Mouse (Mus musculus) testis, postnatal 14 days (tissue): ENCODE results near the gene Glis2.
A peak's percentile ranks its signal among the peaks of the same experiment; 100 is the strongest.

ENCODE experiments used
- DNase-seq: peaks from one replicate; pipeline ENCODE4 v3.0.0; 2021; ENCODE audit warnings: low spot score

Glis2 gene

GRCm38 (mm10) chr16:4659326-4659725 lies 64.8 kb downstream of the Glis2 start:
- DNase-seq: no peak

DNA sequence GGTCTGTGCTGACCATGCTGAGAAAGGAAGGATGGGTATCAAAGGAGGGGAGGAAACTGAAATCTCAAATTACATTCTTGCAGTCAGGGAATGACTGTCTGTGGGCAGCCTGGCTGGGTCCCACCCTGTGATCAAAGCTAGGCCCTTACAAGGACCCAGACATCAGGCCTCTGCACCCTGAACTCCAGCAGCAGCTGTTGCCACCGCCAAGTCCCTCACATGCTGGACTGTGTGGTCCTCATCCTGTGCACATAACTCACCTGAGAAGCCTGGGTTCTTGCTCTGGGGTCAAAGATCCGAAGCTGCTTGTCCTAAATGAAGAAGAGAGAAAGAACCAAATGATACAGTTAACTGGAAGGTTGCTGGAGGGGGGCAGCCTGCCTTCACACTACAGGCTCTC lies 67.1 kb downstream of the Glis2 start:
- no peak for DNase-seq

DNA sequence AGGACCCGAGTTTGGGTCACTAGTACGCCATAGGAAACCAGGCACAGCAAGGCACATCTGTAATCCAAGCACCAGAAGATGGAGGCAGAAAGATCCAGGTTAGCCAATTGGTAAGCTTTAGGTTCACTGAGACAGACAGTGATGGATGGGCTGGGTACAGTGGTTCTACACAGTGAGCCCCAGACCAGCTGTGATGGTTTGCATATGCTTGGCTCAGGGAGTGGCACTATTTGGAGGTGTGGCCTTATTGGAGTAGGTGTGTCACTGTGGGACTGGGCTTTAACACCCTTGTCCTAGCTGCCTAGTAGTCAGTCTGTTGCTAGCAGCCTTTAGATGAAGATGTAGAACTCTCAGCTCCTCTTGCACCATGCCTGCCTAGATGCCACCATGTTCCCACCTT lies 69.3 kb downstream of the Glis2 start:
- no peak for DNase-seq

DNA sequence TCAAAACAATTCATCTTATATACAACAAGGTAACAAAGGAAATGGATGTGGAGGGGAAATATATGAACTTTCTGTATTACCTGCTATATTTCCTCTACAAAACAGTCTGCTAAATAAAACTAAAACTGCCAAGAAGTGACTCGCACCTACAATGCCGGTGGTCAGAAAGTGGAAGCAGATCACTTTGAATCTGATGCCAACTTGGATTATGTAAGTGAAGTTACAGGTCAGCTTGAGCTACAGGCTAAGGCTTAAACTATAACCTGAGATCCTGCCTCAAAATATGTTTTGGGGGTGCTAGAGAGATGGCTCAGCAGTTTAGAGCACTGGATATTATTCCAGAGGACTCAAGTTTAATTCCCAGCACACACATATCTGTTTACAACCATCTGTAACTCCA lies 71.2 kb downstream of the Glis2 start:
- no peak for DNase-seq

DNA sequence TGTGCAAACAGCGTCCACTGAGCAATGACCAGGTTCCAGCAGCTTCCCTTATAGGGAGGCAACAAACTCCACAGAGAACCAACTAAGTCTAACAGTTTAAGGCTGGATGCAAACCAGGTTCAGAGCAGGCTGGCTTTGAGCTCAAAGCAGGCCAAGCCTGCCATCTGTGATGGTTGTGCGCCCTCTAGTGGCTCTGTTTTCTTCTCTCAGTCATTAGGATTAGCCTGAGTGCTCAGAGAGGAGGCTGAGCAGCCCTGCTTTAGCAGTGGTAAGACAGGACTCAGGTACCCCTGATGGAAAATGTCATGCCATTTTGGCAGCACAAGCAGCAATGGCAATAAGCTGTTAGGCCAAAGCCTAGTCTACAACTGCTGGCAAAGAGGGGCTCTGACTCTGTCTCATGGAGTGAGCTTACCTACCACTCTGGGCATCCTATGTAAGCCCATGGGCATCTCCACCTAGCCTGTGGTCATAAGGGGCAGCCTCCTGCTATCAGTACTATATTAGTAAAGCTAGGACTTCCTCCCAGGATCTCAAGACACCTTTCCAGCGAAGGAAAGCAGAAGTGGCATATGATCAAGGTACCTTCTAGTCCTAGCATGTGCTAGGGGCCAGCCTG lies 72.8 kb downstream of the Glis2 start:
- peak; percentile 66 for DNase-seq

DNA sequence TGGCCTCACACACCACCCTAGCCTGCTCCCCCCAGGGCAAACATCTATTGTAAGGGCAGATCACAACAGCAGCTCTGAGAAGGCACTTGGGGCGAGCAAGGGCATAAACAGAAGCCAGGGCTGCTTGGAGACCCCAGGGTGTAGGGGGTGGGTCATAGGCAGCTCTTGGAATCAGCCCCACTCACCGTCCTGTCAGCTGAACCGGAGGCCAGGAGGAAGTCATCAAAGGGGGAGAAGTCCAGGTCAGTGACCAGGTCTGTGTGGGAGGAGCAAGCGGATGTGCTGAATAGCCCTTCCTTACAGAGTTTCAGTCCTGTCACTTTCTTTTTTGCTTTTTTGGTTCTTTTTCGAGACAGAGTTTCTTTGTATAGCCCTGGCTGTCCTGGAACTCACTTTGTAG lies 75.8 kb downstream of the Glis2 start:
- DNase-seq: no peak

- no peak for DNase-seq
Observed at GRCm38 (mm10) chr16:4674091-4674490, 79.6 kb downstream of the Glis2 start.
